Mouse (Mus musculus) C2C12 (cell line): ENCODE measurements around the gene Fkbp1b. TPM values are rescaled to one million over a fixed set of nuclear protein-coding genes. Genes with fewer than 3 reads are reported as not detected.

Experiments
- H3K27me3 ChIP-seq: one replicate; pipeline ENCODE4 v1.6.1; 2011; ENCODE audit not compliant: control insufficient read depth, insufficient read depth, insufficient read length
- H3K36me3 ChIP-seq: one replicate; pipeline ENCODE4 v1.6.1; 2011; ENCODE audit not compliant: control insufficient read depth, insufficient read depth
- H3K4me3 ChIP-seq: one replicate; pipeline ENCODE4 v1.5.1; 2011; ENCODE audit warnings: mild to moderate bottlenecking, control low read depth; ENCODE audit not compliant: poor library complexity, insufficient read depth, severe bottlenecking
- H3K79me2 ChIP-seq: one replicate; pipeline ENCODE4 v1.6.1; 2011; ENCODE audit not compliant: control insufficient read depth, insufficient read depth
- H3K79me3 ChIP-seq: one replicate; pipeline ENCODE4 v1.6.1; 2011; ENCODE audit warnings: low read depth, control low read depth
- H3ac ChIP-seq: one replicate; pipeline ENCODE3; 2011; ENCODE audit warnings: low read depth; ENCODE audit not compliant: control insufficient read depth, insufficient read length
- CEBPB ChIP-seq: IDR thresholded peaks from one replicate; pipeline ENCODE4 v1.6.1; 2011; ENCODE audit warnings: low read depth, mild to moderate bottlenecking, control low read depth, moderate library complexity
- CTCF ChIP-seq: IDR thresholded peaks from one replicate; pipeline ENCODE4 v1.5.1; 2011; ENCODE audit not compliant: control insufficient read depth, insufficient read depth, insufficient read length
- FOSL1 ChIP-seq: IDR thresholded peaks from one replicate; pipeline ENCODE4 v1.8.0; 2011; ENCODE audit warnings: mild to moderate bottlenecking, low read length; ENCODE audit not compliant: poor library complexity, insufficient read depth, severe bottlenecking
- MAX ChIP-seq: IDR thresholded peaks from one replicate; pipeline ENCODE4 v1.6.1; 2011; ENCODE audit warnings: mild to moderate bottlenecking, control low read depth
- MYOD1 ChIP-seq: IDR thresholded peaks from one replicate; pipeline ENCODE4 v1.6.1; 2011; ENCODE audit warnings: low read depth; ENCODE audit not compliant: control insufficient read depth, insufficient read length
- MYOG ChIP-seq: IDR thresholded peaks from one replicate; pipeline ENCODE4 v1.6.1; 2011; ENCODE audit not compliant: control insufficient read depth, insufficient read length; ENCODE audit errors: extremely low read depth
- USF1 ChIP-seq: IDR thresholded peaks from one replicate; pipeline ENCODE4 v1.6.1; 2011; ENCODE audit warnings: low read depth, mild to moderate bottlenecking, control low read depth, moderate library complexity
- polyA plus RNA-seq: library from polyadenylated mRNA; unstranded; fragments of >200 nt; fragmentation: generic; extraction: Trizol; gene quantifications from one replicate; pipeline ENCODE4 v1.2.1, GENCODE M21; 2012; ENCODE audit warnings: missing spikeins

The Fkbp1b gene
- polyA plus RNA-seq, 1 experiment: 5.5 TPM

DNA sequence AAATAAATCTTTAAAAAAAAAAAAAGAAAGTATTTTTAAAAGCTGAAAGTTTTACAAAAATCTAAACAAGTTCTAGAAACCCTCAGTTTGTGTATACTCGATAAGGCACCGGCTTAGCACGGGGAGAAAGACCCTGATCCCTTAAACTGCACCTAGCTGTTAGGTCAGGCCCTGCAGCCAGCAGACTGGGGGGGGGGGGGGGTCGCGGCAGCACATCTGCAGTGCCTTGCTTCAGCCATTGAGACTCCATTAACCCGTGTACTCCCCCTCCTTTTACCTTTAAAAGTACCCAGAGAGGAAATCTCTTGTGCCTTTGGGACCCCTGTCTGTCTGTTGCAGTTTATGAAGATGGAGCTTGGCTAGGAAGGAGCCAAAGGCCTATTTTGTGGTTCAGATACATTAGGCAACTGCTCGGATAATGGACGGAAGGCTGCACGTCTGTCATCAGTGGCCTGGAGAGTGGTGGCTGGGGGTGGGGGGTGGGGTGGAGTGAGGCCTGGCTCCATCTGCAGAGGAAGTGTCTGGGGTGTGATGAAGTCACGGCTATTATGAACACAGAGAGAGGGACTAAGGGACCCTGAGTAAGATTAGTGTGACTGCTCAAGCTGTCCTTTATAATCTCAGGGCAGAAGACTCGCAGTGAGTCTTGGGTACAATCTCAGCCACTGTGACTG lies 18.0 kb upstream of the Fkbp1b start:
- no peak overlapping the region for H3ac ChIP-seq
- no peaks in the 10 kb centered on the region for H3K27me3 ChIP-seq
- no peaks in the 10 kb centered on the region for H3K36me3 ChIP-seq
- TF ChIP-seq MAX: no peak
- H3K4me3 ChIP-seq: no peak overlapping the region
- H3K79me2 ChIP-seq: no peaks in the 10 kb centered on the region
- no peaks in the 10 kb centered on the region for H3K79me3 ChIP-seq

DNA sequence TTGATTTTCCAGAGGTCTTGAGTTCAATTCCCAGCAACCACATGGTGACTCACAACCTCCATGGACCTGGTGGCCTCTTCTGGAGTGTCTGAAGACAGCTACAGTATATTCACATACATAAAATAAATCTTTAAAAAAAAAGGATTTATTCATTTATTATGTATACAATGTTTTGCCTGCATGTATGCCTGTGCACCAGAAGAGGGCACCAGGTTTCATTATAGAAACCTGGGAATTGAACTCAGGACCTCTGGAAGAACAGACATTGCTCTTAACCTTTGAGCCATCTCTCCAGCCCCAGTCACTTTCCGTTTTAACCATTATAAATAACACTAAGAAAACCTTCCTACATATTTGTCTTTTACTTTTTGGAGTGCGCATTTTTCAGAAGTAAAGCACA lies 15.4 kb upstream of the Fkbp1b start:
- no peak overlapping the region for H3ac ChIP-seq
- H3K79me2 ChIP-seq: no peaks in the 10 kb centered on the region
- H3K36me3 ChIP-seq: peaks cover 3% of the 10 kb centered on the region
- H3K27me3 ChIP-seq: no peaks in the 10 kb centered on the region
- no peaks in the 10 kb centered on the region for H3K79me3 ChIP-seq
- no peak overlapping the region for H3K4me3 ChIP-seq
- no peak for TF ChIP-seq MYOD1
- no peak for TF ChIP-seq CTCF
- TF ChIP-seq FOSL1: no peak
- no peak for TF ChIP-seq MYOG
- TF ChIP-seq USF1: no peak
- no peak for TF ChIP-seq MAX
- TF ChIP-seq CEBPB: no peak

DNA sequence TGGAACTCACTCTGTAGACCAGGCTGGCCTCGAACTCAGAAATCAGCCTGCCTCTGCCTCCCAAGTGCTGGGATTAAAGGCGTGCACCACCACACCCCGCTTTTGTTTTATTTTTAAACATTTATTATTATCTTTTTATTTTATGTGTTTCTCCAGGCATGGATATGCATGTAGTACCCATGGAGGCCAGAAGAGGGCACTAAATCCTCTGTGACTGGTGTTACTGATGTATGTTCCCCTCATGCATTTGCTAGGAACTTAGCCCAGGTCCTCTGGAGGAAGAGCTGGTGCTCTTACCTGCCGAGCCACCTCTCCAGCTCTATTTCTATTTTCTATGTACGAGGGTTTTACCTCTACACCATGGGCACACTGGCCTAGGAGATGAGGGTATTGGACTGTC lies 14.8 kb upstream of the Fkbp1b start:
- TF ChIP-seq MAX: no peak
- TF ChIP-seq MYOG: no peak
- TF ChIP-seq USF1: no peak
- TF ChIP-seq CEBPB: no peak
- no peak for TF ChIP-seq FOSL1
- no peak for TF ChIP-seq CTCF
- TF ChIP-seq MYOD1: no peak
- Histone ChIP-seq H3ac (no peak overlapping the region), H3K4me3 (no peak overlapping the region), H3K27me3 (no peaks in the 10 kb centered on the region), H3K79me3 (no peaks in the 10 kb centered on the region), H3K36me3 (peaks cover 3% of the 10 kb centered on the region), H3K79me2 (no peaks in the 10 kb centered on the region)

DNA sequence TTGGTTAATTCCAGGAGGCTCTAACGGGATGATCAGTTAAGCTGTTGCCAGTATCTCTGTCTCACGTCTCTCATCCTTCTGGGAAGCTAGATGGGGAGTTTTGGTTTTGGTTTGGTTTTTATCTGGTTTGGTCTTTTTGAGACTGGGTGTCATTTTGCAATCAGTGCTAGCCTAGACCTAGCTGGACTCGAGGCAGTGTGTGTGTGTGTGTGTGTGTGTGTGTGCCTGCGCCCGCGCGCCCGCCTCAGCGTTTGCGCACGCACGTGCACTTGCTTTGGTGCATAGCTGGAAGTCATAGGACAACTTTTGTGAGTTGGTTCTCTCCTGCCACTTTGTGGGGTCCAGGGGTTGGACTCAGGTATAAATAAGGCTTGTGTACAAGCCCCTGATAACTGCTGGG lies 2.4 kb upstream of the Fkbp1b start:
- Histone ChIP-seq H3ac (peak overlapping the region; percentile 28), H3K79me3 (peaks cover 17% of the 10 kb centered on the region), H3K27me3 (no peaks in the 10 kb centered on the region), H3K36me3 (peaks cover 2% of the 10 kb centered on the region), H3K4me3 (peak overlapping the region; percentile 49), H3K79me2 (peaks cover 40% of the 10 kb centered on the region)
- TF ChIP-seq FOSL1 (no peak), USF1 (no peak), CEBPB (no peak), CTCF (no peak), MYOD1 (no peak), MAX (peak; percentile 38)

DNA sequence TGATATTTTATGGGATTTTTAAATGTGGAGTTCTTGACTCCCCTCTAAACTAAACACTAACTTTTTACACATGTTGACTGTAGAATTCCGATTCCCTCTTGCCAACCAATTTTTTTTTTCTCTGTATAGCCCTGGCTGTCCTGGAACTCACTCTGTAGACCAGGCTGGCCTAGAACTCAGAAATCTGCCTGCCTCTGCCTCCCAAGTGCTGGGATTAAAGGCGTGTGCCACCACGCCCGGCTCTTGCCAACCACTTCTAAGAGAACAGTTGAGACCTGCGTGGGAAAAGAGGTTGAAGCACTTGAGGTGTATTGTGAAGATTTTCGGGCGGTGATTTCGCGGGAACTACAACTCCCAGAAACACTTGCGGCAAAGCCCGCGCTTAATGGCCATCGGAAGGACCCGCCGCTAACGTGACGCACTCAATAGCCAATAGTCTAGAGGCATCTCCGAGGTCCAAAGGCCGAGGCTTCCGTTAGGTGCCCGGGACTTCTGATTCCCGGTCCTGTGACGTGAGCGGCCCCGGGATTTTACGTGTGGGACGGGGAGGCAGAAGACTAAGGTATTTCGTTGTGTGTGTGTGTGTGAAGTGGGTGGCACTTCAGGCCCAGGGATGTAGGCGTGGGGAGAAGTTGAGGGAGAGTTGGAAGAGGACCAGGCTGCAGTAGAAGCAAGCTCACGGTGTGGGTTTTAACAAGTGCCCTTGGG lies 1.7 kb upstream of the Fkbp1b start, which contains the start of gene Wdcp:
Gene Wdcp, plus strand, starts transcription at position 414 of the 708 bp plus-strand sequence.
- no peaks in the 10 kb centered on the region for H3K36me3 ChIP-seq
- H3K27me3 ChIP-seq: no peaks in the 10 kb centered on the region
- H3ac ChIP-seq: peak within 1 kb of the TSS; percentile 76
- peaks cover 40% of the 10 kb centered on the region for H3K79me2 ChIP-seq
- peak within 1 kb of the TSS; percentile 49 for H3K4me3 ChIP-seq
- TF ChIP-seq FOSL1 (no peak), USF1 (peak; percentile 68), MAX (no peak), MYOD1 (no peak), CEBPB (no peak)
- H3K79me3 ChIP-seq: peaks cover 14% of the 10 kb centered on the region

DNA sequence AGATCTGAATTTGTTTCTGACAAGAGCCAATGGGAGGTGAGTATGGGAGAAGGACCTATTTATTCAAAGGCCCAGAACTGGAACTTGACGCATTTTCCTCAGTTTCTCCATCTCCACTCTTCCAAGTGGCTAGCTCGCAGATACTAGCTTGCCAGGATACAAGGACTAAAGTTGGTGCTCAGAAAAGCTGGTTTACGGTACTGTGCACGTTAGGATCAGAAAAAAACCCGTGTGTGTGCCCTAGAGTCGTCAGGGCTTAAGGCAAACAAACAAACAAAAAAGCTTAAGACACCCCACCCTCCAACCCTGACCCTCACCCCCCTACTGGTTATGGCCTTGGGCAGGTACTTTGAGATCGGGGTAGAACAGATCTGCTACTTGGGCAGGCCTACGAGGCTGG lies 1.1 kb upstream of the Fkbp1b start:
- TF ChIP-seq MYOG: no peak
- TF ChIP-seq CEBPB: no peak
- no peak for TF ChIP-seq MAX
- no peak for TF ChIP-seq USF1
- Histone ChIP-seq H3K79me3 (peaks cover 14% of the 10 kb centered on the region), H3K27me3 (no peaks in the 10 kb centered on the region), H3K36me3 (no peaks in the 10 kb centered on the region), H3K4me3 (no peak overlapping the region), H3ac (no peak overlapping the region), H3K79me2 (peaks cover 39% of the 10 kb centered on the region)
